Mouse (Mus musculus) heart, embryonic 16.5 days (tissue): Measurements from ENCODE around the gene Slc37a2. TPM values are rescaled to one million over a fixed set of nuclear protein-coding genes. Genes with fewer than 3 reads are reported as not detected.

Experiments
- ATAC-seq: fragments of 200-750 bp; cut with Nextera tagmentation; replicated peaks from 2 replicates; pipeline ENCODE4 v1.8.0; 2017; ENCODE audit warnings: moderate number of reproducible peaks; ENCODE audit not compliant: insufficient read depth, low FRiP score; ENCODE audit errors: extremely low read depth
- H3K27ac ChIP-seq: fragments of 300-500 bp; sonication (generic); 2 replicates; pipeline ENCODE4 v1.5.1; 2014; ENCODE audit warnings: mild to moderate bottlenecking, low read length, control low read depth, moderate library complexity
- H3K27me3 ChIP-seq: fragments of 300-500 bp; sonication (generic); 2 replicates; pipeline ENCODE4 v1.6.1; 2014; ENCODE audit warnings: low read length, mixed read lengths; ENCODE audit not compliant: control insufficient read depth, insufficient read depth
- H3K36me3 ChIP-seq: fragments of 300-500 bp; sonication (generic); 2 replicates; pipeline ENCODE4 v1.6.1; 2014; ENCODE audit not compliant: control insufficient read depth, insufficient read depth
- H3K4me1 ChIP-seq: fragments of 300-500 bp; sonication (generic); 2 replicates; pipeline ENCODE4 v1.6.1; 2014; ENCODE audit warnings: low read length, mixed read lengths; ENCODE audit not compliant: control insufficient read depth, insufficient read depth
- H3K4me2 ChIP-seq: fragments of 300-500 bp; sonication (generic); 2 replicates; pipeline ENCODE4 v1.6.1; 2014; ENCODE audit warnings: low read depth, mild to moderate bottlenecking, control low read depth, low read length
- H3K4me3 ChIP-seq: fragments of 300-500 bp; sonication (generic); 2 replicates; pipeline ENCODE4 v1.5.1; 2014; ENCODE audit warnings: mild to moderate bottlenecking, control low read depth, low read length
- H3K9ac ChIP-seq: fragments of 300-500 bp; sonication (generic); 2 replicates; pipeline ENCODE4 v1.6.1; 2014; ENCODE audit warnings: low read length, control low read depth
- H3K9me3 ChIP-seq: fragments of 300-500 bp; sonication (generic); replicated peaks from 2 replicates; pipeline ENCODE4 v1.6.1; 2016; ENCODE audit warnings: low read length; ENCODE audit not compliant: control insufficient read depth
- WGBS: fragments of 180-500 bp; shearing (Covaris S2); extraction: QIAGEN DNeasy Blood & Tissue Kit; methylation state at CpG from one replicate; pipeline ENCODE4 v1.1.7; 2014; 5-methylcytosine and 5-hydroxymethylcytosine counted together
- polyA plus RNA-seq: library from polyadenylated mRNA; unstranded; fragments of >200 nt; fragmentation: Nextera tagmentation; extraction: Ambion mirVana; gene quantifications from 2 replicates; pipeline ENCODE4 v1.2.1, GENCODE M21; 2015

The Slc37a2 gene
- polyA plus RNA-seq, 1 experiment from 2014 or later = 2.5 TPM

DNA sequence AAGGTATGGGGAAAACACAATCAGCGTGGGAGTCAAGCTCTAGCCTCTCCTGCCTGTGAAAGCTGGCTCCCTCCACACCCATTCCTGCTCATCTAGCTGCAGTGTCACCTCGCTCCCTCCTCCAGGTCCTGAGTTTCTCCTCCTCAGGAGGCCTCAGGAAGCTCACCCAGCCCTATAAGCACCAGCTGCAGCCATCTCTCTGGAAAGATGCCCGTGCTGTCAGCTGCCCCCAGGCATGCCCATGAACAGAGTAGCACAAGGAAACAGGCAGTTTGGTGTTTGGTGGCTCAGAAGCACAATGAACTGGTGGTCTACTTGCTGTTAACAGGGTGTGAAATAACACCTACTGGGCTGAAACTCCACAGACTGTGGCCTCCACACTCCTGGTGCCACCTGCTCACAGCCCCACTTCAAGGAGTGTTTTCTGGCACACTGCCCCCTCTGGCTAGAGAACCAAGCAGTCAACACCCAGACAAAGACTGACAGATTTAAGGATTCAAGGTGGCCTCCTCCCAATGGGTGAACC, 7.1 kb downstream of the Slc37a2 start:
- H3K36me3 ChIP-seq = no peaks in the 10 kb centered on the region
- 0 out of 2 replicates have a peak overlapping the region, but pooled peaks have one; percentile 26 for H3K9ac ChIP-seq
- H3K4me3 ChIP-seq = no peak overlapping the region
- no peak overlapping the region for H3K4me2 ChIP-seq
- H3K9me3 ChIP-seq = no peaks in the 10 kb centered on the region
- H3K27ac ChIP-seq = no peak overlapping the region
- peaks cover 7% of the 10 kb centered on the region for H3K4me1 ChIP-seq
- WGBS = 55% methylated on average over 3 of the region's 3 CpGs
- ATAC-seq = no peak; the same call in 1 of the 2 replicates
- H3K27me3 ChIP-seq = no peaks in the 10 kb centered on the region

DNA sequence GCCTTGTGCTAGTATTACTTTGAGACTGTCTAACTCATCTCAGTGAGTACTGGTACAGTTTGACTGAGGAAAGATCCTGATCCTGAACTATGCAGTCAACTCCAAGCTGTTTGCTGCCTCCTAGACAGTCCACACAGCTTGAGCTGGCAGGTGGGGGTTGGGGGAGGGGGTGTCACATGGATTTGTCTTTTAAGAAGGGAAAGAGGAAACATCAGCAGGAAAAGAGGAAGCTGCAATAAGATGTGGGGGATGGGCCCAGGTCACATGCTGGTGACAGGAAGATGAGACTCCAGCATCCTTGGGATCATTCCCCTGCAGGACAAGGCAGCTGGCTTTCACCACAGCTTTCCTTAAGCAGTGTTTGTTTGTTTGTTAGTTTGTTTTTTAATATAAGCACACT, 8.1 kb downstream of the Slc37a2 start:
- peaks cover 7% of the 10 kb centered on the region for H3K4me1 ChIP-seq
- no peak overlapping the region for H3K4me2 ChIP-seq
- H3K9ac ChIP-seq = no peak overlapping the region
- no peaks in the 10 kb centered on the region for H3K36me3 ChIP-seq
- no peaks in the 10 kb centered on the region for H3K9me3 ChIP-seq
- no peak for ATAC-seq
- no peaks in the 10 kb centered on the region for H3K27me3 ChIP-seq
- no peak overlapping the region for H3K27ac ChIP-seq
- no peak overlapping the region for H3K4me3 ChIP-seq

DNA sequence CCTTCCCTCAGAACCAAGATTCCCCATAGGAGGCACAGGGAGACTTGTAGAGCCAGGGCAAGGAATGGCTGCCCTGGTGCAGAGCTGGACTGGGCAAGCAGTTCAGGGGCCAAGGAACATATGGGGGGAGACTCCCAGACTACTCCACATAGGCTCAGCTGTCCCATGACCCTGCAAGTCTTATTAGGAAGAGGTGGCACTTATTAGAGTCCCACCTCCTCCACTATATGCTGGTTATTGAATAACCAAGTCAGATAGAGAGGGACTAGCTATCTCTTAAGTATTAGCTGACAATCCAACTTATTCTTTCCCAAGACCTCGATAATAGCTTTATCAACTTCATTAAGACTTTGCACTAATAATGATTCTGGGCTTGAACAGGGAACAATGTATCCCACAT, 9.7 kb downstream of the Slc37a2 start:
- Histone ChIP-seq H3K4me3 (no peak overlapping the region), H3K9me3 (no peaks in the 10 kb centered on the region), H3K9ac (no peak overlapping the region), H3K4me2 (no peak overlapping the region), H3K27me3 (no peaks in the 10 kb centered on the region), H3K27ac (peak overlapping the region; percentile 50; the same call in 1 of the 2 replicates), H3K4me1 (peaks cover 7% of the 10 kb centered on the region), H3K36me3 (no peaks in the 10 kb centered on the region)
- 83% methylated on average over 1 of the region's 1 CpGs for WGBS
- no peak for ATAC-seq

DNA sequence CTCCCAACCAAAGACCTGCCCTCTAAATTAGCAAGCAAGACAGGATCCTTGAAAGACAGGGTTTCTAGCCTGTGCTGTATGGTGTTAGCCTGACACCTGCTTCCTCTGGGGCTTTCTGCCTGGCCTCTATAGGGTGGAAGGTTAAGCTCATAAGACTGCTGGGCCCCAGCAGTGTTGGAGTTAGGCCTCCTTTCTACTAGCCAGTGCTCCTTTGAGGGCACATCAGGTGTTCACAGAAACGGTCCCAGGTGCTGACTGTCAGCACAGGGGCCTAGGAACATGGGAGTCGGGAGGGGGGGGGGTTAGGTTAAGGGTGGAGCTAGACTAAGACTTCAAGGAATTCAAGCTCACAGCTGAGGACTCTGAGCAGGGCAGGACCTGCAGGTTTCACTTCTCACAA, 10.1 kb downstream of the Slc37a2 start:
- peak overlapping the region; percentile 50; the same call in 1 of the 2 replicates for H3K27ac ChIP-seq
- H3K9me3 ChIP-seq = no peaks in the 10 kb centered on the region
- H3K4me2 ChIP-seq = no peak overlapping the region
- 53% methylated on average over 2 of the region's 2 CpGs for WGBS
- no peaks in the 10 kb centered on the region for H3K36me3 ChIP-seq
- H3K4me1 ChIP-seq = peaks cover 7% of the 10 kb centered on the region
- peak; percentile 49 for ATAC-seq
- H3K27me3 ChIP-seq = no peaks in the 10 kb centered on the region
- no peak overlapping the region for H3K4me3 ChIP-seq
- H3K9ac ChIP-seq = no peak overlapping the region

DNA sequence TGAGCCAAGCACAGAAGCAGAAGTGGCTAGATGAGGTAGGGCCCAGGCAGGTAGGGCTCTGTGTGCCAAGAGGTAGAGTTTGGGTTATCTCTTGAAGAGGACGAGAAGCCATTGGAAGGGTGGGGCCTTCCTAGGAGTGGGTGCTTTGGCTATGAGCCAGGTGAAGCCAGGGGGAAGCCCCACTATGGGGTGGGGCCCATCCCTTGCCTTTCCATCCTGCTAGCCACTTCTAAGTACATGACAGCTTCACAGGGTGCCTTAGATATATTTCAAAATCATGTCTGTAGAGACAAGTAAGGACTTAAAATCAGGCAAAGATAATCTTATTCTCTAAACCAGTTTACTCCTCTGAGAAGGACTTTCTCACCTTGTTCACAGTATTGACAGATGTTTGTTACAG, 10.9 kb downstream of the Slc37a2 start:
- no peak for ATAC-seq
- 73% methylated on average over 1 of the region's 1 CpGs for WGBS
- H3K9me3 ChIP-seq = no peaks in the 10 kb centered on the region
- no peaks in the 10 kb centered on the region for H3K27me3 ChIP-seq
- peaks cover 6% of the 10 kb centered on the region for H3K4me1 ChIP-seq
- H3K36me3 ChIP-seq = no peaks in the 10 kb centered on the region
- no peak overlapping the region for H3K9ac ChIP-seq
- no peak overlapping the region for H3K4me2 ChIP-seq
- H3K27ac ChIP-seq = no peak overlapping the region
- H3K4me3 ChIP-seq = no peak overlapping the region

DNA sequence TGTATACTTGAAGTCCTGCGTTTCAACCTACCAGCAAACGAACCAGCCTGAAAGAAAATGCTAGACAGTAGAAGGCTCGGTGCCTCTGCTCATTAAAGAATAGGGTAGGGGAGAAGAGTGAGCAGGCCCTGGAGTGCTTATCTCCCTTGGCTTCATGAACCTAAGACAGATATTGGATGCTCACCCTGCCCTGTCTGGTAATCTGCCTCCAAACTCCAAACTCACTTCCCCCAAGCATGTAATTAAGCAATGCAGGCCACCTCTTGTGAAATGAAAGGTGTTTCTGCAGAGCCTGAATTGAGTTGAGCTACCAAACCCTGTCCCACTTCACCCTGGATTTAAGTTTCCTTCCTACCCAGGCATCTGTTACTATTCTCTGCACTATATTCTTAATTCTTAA, 12.8 kb downstream of the Slc37a2 start:
- no peak overlapping the region for H3K4me2 ChIP-seq
- no peak overlapping the region for H3K27ac ChIP-seq
- no peak overlapping the region for H3K4me3 ChIP-seq
- no peaks in the 10 kb centered on the region for H3K4me1 ChIP-seq
- no peak overlapping the region for H3K9ac ChIP-seq
- no peaks in the 10 kb centered on the region for H3K9me3 ChIP-seq
- ATAC-seq = no peak
- no peaks in the 10 kb centered on the region for H3K36me3 ChIP-seq
- H3K27me3 ChIP-seq = no peaks in the 10 kb centered on the region
- 83% methylated on average over 3 of the region's 3 CpGs for WGBS

DNA sequence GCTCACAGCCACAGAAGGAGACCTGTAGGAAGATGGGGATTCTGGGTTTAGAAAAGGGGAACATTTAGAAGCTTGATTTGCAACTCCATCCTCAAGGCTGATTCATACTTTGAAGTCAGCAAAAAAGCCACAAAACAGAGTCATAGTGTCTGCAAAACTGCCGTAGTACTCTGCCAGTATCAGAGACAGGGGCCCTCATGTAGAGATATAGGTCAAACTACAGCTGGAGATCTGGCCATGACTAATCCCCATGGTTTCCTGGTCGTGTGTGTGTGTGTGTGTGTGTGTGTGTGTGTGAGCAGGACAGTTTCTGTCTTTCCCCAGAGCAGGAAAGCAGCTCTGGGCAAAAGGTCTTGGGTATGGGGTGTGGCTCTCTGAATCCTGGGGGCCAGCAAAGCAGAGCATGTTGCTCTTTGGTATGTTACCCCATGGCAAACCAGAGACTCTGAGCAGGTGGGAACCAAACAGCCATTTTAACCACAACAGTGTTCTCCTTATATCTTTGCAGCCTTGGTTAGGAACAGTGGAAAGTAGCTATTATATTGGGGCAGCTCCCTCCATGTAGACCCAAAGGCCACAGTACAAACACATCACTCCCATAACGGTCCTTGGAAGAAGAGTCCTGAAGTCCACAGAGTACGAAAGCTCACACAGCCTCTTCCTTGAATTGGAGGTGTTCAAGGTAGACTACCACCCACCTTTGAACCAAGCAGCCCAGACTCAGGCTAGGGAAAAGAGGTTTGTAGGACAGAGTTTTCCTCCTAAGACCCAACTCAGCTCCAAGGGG, 19.4 kb downstream of the Slc37a2 start:
- H3K27ac ChIP-seq = peak overlapping the region; percentile 38; the same call in 1 of the 2 replicates
- H3K36me3 ChIP-seq = no peaks in the 10 kb centered on the region
- no peak overlapping the region for H3K4me3 ChIP-seq
- no peak for ATAC-seq
- no peaks in the 10 kb centered on the region for H3K4me1 ChIP-seq
- no peak overlapping the region for H3K4me2 ChIP-seq
- no peaks in the 10 kb centered on the region for H3K9me3 ChIP-seq
- 67% methylated on average over 4 of the region's 4 CpGs for WGBS
- no peak overlapping the region for H3K9ac ChIP-seq
- no peaks in the 10 kb centered on the region for H3K27me3 ChIP-seq

DNA sequence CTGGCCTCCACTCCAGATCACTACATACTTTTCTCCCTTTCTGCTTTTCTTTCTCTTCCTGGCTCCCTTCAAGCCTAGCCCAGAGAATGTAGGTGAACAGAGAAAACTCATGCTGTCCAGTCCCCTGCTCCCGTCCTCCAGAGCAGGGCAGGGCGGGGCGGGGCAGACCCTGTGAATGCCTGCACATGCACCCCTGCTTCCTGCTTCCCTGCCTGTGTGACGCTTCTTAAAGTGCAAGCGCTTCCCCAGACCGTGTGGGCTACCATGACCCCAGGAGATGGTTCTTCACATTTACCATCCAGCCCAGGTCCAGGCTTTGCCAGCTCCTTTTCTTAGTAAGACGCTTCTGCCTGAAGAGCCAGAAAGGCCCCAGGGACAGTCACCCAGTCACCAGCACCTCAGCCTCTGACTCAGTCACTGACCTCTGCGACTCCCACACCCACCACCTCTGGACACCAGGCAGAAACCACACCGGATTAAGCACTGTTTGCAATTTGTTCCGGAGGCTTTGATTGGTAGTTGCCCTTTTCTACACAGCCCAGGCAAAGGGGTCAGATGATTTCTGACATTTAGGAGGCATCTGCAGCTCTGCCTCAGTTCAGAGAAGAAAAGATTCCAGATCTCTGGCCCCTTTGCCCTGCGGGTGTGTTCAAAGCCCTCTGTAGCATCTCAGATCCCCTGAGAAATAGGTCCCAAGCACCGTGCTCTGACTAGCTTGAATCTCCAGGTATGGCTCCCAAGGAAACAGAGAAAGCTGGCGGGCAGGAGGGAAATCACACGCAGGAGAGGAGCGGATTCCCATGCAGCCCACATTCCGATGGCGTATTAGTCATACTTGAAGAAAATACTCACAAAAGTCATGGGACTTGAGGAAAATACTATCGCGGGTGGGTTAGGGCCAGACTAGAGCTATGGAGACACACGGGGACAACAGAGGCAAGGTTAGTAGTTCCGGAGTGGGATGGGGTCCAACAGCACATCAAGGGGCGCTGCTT, 23.0 kb downstream of the Slc37a2 start:
- Histone ChIP-seq H3K4me3 (no peak overlapping the region), H3K9me3 (no peaks in the 10 kb centered on the region), H3K4me2 (no peak overlapping the region), H3K9ac (no peak overlapping the region), H3K36me3 (no peaks in the 10 kb centered on the region), H3K4me1 (peaks cover 5% of the 10 kb centered on the region; the same call in 1 of the 2 replicates), H3K27me3 (no peaks in the 10 kb centered on the region), H3K27ac (no peak overlapping the region)
- no peak for ATAC-seq
- WGBS = 65% methylated on average over 22 of the region's 22 CpGs
